Mouse (Mus musculus) hindbrain, embryonic 15.5 days (tissue): ENCODE data around the gene Sf1. TPM values are rescaled to one million over a fixed set of nuclear protein-coding genes. Genes with fewer than 3 reads are reported as not detected.
A peak's percentile ranks its signal among the peaks of the same experiment; 100 is the strongest.

ENCODE experiments used
- ATAC-seq: fragments of 200-750 bp; cut with Nextera tagmentation; 2 replicates; pipeline ENCODE4 v1.8.0; 2017; ENCODE audit warnings: low read depth, moderate number of reproducible peaks, moderate TSS enrichment; ENCODE audit not compliant: low FRiP score
- H3K27ac ChIP-seq: fragments of 300-500 bp; sonication (generic); replicated peaks from 2 replicates; pipeline ENCODE4 v1.5.1; 2015; ENCODE audit warnings: mild to moderate bottlenecking, inconsistent platforms
- H3K27me3 ChIP-seq: fragments of 300-500 bp; sonication (generic); 2 replicates; pipeline ENCODE4 v1.6.1; 2015; ENCODE audit warnings: control low read depth, inconsistent platforms
- H3K36me3 ChIP-seq: fragments of 300-500 bp; sonication (generic); 2 replicates; pipeline ENCODE4 v1.6.1; 2015; ENCODE audit warnings: control low read depth, inconsistent platforms
- H3K4me1 ChIP-seq: fragments of 300-500 bp; sonication (generic); replicated peaks from 2 replicates; pipeline ENCODE4 v1.6.1; 2015; ENCODE audit warnings: control low read depth, inconsistent platforms
- H3K4me2 ChIP-seq: fragments of 300-500 bp; sonication (generic); 2 replicates; pipeline ENCODE4 v1.6.1; 2015; ENCODE audit warnings: moderate library complexity, mild to moderate bottlenecking, inconsistent platforms
- H3K4me3 ChIP-seq: fragments of 300-500 bp; sonication (generic); 2 replicates; pipeline ENCODE4 v1.5.1; 2015; ENCODE audit warnings: mild to moderate bottlenecking, inconsistent platforms
- H3K9ac ChIP-seq: fragments of 300-500 bp; sonication (generic); 2 replicates; pipeline ENCODE4 v1.6.1; 2015; ENCODE audit warnings: inconsistent platforms
- H3K9me3 ChIP-seq: fragments of 300-500 bp; sonication (generic); 2 replicates; pipeline ENCODE4 v1.6.1; 2016; ENCODE audit warnings: control low read depth, inconsistent platforms
- WGBS: fragments of 180-500 bp; shearing (Covaris S2); methylation state at CpG from one replicate; pipeline ENCODE4 v1.1.7; 2015; 5-methylcytosine and 5-hydroxymethylcytosine counted together
- polyA plus RNA-seq: library from polyadenylated mRNA; unstranded; fragments of >200 nt; fragmentation: Nextera tagmentation; extraction: Ambion mirVana; gene quantifications from 2 replicates; pipeline ENCODE4 v1.2.1, GENCODE M21; 2015

Gene Sf1
- polyA plus RNA-seq, 1 experiment from 2014 or later, result 117 TPM

- peaks cover 20% of the 10 kb centered on the region for H3K36me3 ChIP-seq
- H3K9ac ChIP-seq, result no peak overlapping the region
- no peak overlapping the region for H3K4me3 ChIP-seq
- peaks cover 6% of the 10 kb centered on the region; the same call in 1 of the 2 replicates for H3K4me1 ChIP-seq
- H3K4me2 ChIP-seq, result no peak overlapping the region
- WGBS, result 96% methylated on average over 5 of the region's 5 CpGs
- no peak overlapping the region for H3K27ac ChIP-seq
- ATAC-seq, result no peak
- no peaks in the 10 kb centered on the region for H3K9me3 ChIP-seq
- H3K27me3 ChIP-seq, result no peaks in the 10 kb centered on the region
Observed at GRCm38 (mm10) chr19:6381238-6381637, 17.7 kb downstream of the Sf1 start.

DNA sequence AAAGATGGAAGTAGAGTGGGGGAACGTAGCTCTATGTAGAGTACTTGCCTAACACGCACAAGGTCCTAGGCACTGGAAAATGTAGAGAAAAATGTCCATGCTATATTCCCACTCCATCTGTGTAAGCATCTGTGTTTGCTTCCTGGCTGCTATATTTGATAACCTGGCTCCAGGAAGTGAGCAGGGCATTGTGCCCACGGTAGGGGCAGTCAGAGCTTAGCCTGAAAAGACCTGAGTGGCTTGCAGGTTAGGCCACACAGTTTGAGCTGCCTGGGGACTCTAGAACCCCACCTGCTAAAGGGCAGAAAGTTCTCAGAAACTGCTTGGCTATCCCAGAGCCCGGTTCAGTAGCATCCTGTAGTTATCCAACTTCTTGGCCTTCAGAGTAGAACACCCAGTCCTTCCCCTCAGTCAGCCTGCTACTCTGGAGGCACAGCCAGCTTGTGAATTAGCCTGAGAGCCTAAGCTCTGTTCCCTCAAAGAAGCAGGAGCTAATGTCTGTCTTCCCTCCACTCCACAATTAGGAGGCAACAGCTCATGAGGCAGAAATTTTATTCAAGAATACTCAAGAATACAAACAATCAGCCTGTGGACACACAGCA, 18.9 kb downstream of the Sf1 start:
- ATAC-seq, result no peak
- Histone ChIP-seq H3K36me3 (peaks cover 8% of the 10 kb centered on the region; the same call in 1 of the 2 replicates), H3K9ac (no peak overlapping the region), H3K4me3 (no peak overlapping the region), H3K27me3 (no peaks in the 10 kb centered on the region), H3K9me3 (no peaks in the 10 kb centered on the region), H3K27ac (no peak overlapping the region), H3K4me2 (no peak overlapping the region), H3K4me1 (peaks cover 2% of the 10 kb centered on the region; the same call in 1 of the 2 replicates)
- WGBS, result 81% methylated on average over 4 of the region's 4 CpGs

DNA sequence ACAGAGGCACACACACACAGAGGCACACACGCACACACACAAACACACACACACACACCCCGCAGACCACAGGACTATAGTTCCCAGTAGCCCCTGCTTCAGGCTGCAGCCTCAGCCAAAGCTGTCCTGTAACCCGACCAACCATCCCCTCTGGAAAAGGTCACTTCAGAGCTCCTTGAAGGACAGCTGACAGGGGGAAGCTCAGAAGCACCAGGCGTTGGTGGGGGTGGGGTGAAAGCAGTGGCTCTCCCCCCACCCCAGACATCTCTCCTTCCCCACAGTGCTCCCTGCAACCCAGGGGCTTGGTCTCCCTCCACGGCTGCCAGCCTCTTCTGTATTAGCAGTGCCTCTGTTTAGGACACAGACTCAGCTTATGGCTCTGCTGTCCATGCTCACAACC, 20.0 kb downstream of the Sf1 start:
- Histone ChIP-seq H3K9ac (no peak overlapping the region), H3K4me1 (no peaks in the 10 kb centered on the region; the same call in 1 of the 2 replicates), H3K27me3 (no peaks in the 10 kb centered on the region), H3K27ac (peak overlapping the region; percentile 38; the same call in 1 of the 2 replicates), H3K4me2 (no peak overlapping the region), H3K4me3 (no peak overlapping the region), H3K36me3 (0 out of 2 replicates have a peak, but pooled peaks cover 2% of the 10 kb centered on the region), H3K9me3 (no peaks in the 10 kb centered on the region)
- WGBS, result 54% methylated on average over 5 of the region's 5 CpGs
- no peak for ATAC-seq

DNA sequence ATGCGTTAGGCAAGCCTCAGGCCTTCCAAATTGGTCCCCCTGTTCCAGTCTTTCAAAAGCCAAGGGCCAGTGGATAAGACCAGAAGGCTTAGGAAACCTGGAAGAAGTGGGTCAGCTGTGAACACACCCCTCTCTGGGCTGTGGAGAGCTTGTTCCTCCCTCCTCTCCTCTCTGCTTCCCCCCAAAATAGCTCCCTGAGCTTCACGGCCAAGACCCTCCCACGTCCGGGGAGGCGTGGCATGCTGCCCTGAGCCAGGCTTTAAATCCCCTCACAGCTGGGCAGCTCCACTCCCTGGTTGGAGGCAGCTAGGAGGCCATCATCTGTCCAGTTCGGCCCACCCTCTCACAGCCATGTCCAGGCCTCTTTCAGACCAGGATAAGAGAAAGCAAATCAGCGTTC, 20.6 kb downstream of the Sf1 start, which contains the start of gene Pygm:
TSS of gene Pygm (plus strand) at position 272 of the 400 bp plus-strand sequence.
- Histone ChIP-seq H3K4me3 (no peak within 1 kb of the TSS), H3K4me2 (no peak within 1 kb of the TSS), H3K36me3 (no peaks in the 10 kb centered on the region), H3K9ac (no peak within 1 kb of the TSS), H3K9me3 (no peaks in the 10 kb centered on the region), H3K27me3 (no peaks in the 10 kb centered on the region), H3K4me1 (no peaks in the 10 kb centered on the region; the same call in 1 of the 2 replicates), H3K27ac (peak within 1 kb of the TSS; percentile 38; the same call in 1 of the 2 replicates)
- 23% methylated on average over 7 of the region's 7 CpGs for WGBS
- ATAC-seq, result no peak

- Histone ChIP-seq H3K27ac (no peak overlapping the region), H3K36me3 (no peaks in the 10 kb centered on the region), H3K4me3 (no peak overlapping the region), H3K27me3 (no peaks in the 10 kb centered on the region), H3K9ac (no peak overlapping the region), H3K9me3 (no peaks in the 10 kb centered on the region), H3K4me1 (peaks cover 8% of the 10 kb centered on the region), H3K4me2 (no peak overlapping the region)
- ATAC-seq, result no peak
- 82% methylated on average over 11 of the region's 11 CpGs for WGBS
Observed at GRCm38 (mm10) chr19:6384954-6385353, 21.5 kb downstream of the Sf1 start.

DNA sequence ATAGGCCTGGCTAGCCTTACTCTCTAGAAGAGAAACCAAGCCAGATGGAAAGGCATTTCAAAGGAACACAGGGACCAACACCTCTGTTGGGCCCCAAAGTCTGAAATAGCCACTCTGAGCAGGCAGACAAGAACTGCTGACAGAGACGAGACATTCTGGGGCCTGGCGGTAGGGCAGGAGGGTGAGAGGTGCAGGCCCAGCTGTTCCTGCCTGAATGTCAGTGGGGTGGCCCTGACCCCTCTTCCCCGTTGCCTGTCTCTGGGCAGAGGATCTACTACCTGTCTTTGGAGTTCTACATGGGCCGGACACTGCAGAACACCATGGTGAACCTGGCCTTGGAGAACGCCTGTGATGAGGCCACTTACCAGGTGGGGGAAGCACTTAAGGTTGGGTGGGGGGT, 21.9 kb downstream of the Sf1 start:
- Histone ChIP-seq H3K27ac (no peak overlapping the region), H3K9ac (no peak overlapping the region), H3K4me3 (no peak overlapping the region), H3K36me3 (no peaks in the 10 kb centered on the region), H3K9me3 (no peaks in the 10 kb centered on the region), H3K4me2 (no peak overlapping the region), H3K27me3 (no peaks in the 10 kb centered on the region), H3K4me1 (peaks cover 11% of the 10 kb centered on the region)
- no peak for ATAC-seq
- WGBS, result 89% methylated on average over 5 of the region's 5 CpGs

DNA sequence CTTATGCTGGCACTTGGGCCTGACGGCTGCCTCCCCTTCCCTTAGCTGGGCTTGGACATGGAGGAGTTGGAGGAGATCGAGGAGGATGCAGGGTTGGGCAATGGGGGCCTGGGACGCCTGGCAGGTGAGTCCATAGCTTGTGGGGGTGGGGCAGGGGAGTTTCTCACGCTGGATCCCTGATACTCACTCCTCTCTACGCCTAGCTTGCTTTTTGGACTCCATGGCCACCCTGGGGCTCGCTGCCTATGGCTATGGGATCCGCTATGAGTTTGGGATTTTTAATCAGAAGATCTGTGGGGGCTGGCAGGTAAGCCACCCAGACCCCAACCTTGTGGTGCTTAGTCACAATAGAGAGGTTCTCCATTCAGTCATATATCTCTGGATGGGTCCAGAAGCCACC, 22.3 kb downstream of the Sf1 start:
- no peak overlapping the region for H3K4me2 ChIP-seq
- H3K36me3 ChIP-seq, result no peaks in the 10 kb centered on the region
- ATAC-seq, result no peak
- H3K4me3 ChIP-seq, result no peak overlapping the region
- peaks cover 11% of the 10 kb centered on the region for H3K4me1 ChIP-seq
- H3K9me3 ChIP-seq, result no peaks in the 10 kb centered on the region
- H3K9ac ChIP-seq, result no peak overlapping the region
- no peak overlapping the region for H3K27ac ChIP-seq
- H3K27me3 ChIP-seq, result no peaks in the 10 kb centered on the region
- 83% methylated on average over 7 of the region's 7 CpGs for WGBS

- WGBS, result 63% methylated on average over 9 of the region's 9 CpGs
- no peak overlapping the region for H3K4me3 ChIP-seq
- ATAC-seq, result no peak
- peaks cover 11% of the 10 kb centered on the region for H3K4me1 ChIP-seq
- H3K27me3 ChIP-seq, result no peaks in the 10 kb centered on the region
- no peaks in the 10 kb centered on the region for H3K9me3 ChIP-seq
- H3K27ac ChIP-seq, result no peak overlapping the region
- H3K36me3 ChIP-seq, result no peaks in the 10 kb centered on the region
- no peak overlapping the region for H3K9ac ChIP-seq
- H3K4me2 ChIP-seq, result no peak overlapping the region
Observed at GRCm38 (mm10) chr19:6386234-6386633, 22.7 kb downstream of the Sf1 start.

DNA sequence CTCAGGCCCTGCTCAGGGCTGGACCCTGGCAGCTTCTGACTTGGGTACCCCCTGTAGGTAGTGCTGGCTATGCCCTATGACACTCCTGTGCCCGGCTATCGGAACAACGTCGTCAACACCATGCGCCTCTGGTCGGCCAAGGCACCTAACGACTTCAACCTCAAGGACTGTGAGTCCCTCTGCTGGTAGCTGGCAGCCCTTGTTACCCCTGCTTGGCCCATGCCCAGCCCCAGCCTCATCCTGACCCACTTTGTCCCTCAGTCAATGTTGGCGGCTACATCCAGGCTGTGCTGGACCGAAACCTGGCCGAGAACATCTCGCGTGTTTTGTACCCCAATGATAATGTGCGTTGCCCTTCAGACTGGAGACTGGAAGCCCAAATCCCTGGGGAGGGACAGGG, 24.5 kb downstream of the Sf1 start:
- H3K27me3 ChIP-seq, result no peaks in the 10 kb centered on the region
- no peak overlapping the region for H3K4me3 ChIP-seq
- H3K9ac ChIP-seq, result no peak overlapping the region
- no peak for ATAC-seq
- no peak overlapping the region for H3K27ac ChIP-seq
- peaks cover 11% of the 10 kb centered on the region for H3K4me1 ChIP-seq
- H3K4me2 ChIP-seq, result no peak overlapping the region
- H3K9me3 ChIP-seq, result no peaks in the 10 kb centered on the region
- WGBS, result 87% methylated on average over 13 of the region's 13 CpGs
- H3K36me3 ChIP-seq, result no peaks in the 10 kb centered on the region

DNA sequence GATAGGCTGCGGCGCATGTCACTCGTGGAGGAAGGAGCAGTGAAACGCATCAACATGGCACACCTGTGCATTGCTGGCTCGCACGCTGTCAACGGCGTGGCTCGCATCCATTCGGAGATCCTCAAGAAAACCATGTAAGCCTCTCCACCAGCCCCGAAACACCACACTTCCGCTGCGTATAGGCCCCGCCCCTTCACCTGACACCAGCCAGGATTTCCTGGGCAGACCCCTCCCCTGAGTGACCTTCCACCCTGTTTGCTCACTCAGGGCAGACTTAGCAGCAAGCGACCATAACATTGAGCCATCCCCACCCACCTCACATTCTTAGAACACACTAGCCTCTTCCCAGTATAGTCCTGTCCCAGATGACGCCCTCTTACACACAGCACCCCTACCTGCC, 26.3 kb downstream of the Sf1 start:
- Histone ChIP-seq H3K4me3 (peak overlapping the region; percentile 34), H3K27me3 (no peaks in the 10 kb centered on the region), H3K36me3 (no peaks in the 10 kb centered on the region), H3K9me3 (no peaks in the 10 kb centered on the region), H3K4me1 (peaks cover 11% of the 10 kb centered on the region), H3K27ac (no peak overlapping the region), H3K9ac (peak overlapping the region; percentile 41), H3K4me2 (peak overlapping the region; percentile 63)
- ATAC-seq, result peak; percentile 44
- WGBS, result 6% methylated on average over 16 of the region's 16 CpGs

DNA sequence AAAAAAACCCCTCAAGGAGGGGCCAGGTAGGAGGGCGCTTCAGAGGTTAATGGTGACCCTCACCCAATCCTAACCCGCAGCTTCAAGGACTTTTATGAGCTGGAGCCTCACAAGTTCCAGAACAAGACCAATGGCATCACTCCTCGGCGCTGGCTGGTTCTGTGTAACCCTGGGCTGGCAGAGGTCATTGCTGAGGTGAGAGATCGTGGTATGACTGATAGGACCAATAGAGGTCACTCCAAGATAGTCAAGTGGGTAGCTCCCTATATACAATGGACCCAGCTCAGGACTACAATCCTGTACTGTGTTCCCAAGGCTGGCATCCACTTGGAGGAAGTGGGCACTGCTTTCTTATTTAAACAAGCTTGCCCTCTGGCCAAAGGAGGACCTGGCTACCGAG, 26.8 kb downstream of the Sf1 start:
- H3K27ac ChIP-seq, result no peak overlapping the region
- 65% methylated on average over 6 of the region's 6 CpGs for WGBS
- ATAC-seq, result no peak
- peaks cover 11% of the 10 kb centered on the region for H3K4me1 ChIP-seq
- H3K27me3 ChIP-seq, result no peaks in the 10 kb centered on the region
- peak overlapping the region; percentile 63 for H3K4me2 ChIP-seq
- H3K9ac ChIP-seq, result no peak overlapping the region
- H3K36me3 ChIP-seq, result no peaks in the 10 kb centered on the region
- H3K9me3 ChIP-seq, result no peaks in the 10 kb centered on the region
- H3K4me3 ChIP-seq, result no peak overlapping the region

GRCm38 (mm10) chr19:6392743-6393393, 29.4 kb downstream of the Sf1 start:
- Histone ChIP-seq H3K4me3 (no peak overlapping the region), H3K4me1 (peaks cover 11% of the 10 kb centered on the region), H3K27ac (no peak overlapping the region), H3K36me3 (no peaks in the 10 kb centered on the region), H3K9ac (no peak overlapping the region), H3K27me3 (no peaks in the 10 kb centered on the region), H3K4me2 (no peak overlapping the region), H3K9me3 (no peaks in the 10 kb centered on the region)
- no peak for ATAC-seq
- WGBS, result 95% methylated on average over 14 of the region's 14 CpGs
